Mouse (Mus musculus): ENCODE measurements around the gene Tmem130.

The Tmem130 gene

DNA sequence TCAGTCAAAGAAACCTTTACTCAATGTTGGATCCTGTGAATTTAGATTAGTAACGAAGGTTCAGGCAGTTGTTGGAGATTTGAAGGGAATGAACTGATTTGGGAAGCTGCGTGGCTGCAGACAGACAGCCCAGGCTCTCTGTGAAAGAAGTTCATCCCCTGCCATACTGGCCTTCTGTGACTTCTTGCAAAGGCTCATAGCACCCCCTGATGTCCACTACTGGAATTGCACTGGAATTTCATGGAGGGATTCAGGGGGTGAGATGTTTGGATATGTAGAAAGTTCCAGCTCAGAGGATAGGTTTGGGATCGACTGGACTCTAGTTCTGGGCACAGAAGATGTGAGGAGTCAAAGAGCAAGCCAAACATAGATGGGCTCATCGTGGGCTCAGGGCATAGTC lies 27.7 kb downstream of the Tmem130 start:
- WGBS, result 26% methylated on average over 4 of the region's 4 CpGs

DNA sequence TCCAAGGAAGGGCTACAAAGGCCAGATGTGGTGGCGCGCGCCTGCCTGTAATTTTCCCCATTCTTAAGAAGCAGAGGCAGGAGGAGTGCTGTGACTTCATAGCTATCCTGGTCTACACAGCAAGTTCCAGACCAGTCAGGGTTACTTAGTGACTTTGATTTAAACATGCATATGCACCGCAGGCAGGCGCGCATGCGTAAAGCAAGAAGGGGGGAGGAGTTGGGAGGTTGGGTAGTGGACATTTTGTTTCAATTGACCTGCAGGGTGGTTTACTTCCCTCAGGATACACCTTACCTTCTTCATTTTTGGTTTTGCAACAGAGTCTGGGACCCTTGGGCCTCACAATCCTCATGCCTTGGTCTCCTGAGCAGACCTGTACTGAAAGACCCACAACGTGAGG lies 32.4 kb downstream of the Tmem130 start:
- 82% methylated on average over 8 of the region's 8 CpGs for WGBS

DNA sequence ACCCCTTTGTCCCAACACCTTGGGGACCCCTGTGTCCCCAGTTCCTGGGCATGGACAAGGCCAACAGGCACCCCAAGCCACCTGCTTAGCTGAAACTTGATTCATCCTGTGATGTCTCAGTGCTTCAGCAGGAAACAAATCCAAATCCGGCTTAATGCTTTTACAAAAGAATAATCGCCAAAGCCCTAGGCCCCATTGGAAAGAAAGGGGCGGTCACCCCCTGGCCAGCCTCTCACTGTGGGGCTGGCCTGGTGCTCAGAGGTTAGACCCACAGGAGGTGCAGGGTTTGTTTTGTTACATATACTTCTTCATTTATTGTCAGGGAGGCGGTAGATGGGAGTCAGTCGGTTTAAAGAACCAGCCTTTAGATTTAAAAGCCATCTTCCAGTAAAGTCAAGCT lies 33.4 kb downstream of the Tmem130 start:
- WGBS, result 54% methylated on average over 5 of the region's 5 CpGs

DNA sequence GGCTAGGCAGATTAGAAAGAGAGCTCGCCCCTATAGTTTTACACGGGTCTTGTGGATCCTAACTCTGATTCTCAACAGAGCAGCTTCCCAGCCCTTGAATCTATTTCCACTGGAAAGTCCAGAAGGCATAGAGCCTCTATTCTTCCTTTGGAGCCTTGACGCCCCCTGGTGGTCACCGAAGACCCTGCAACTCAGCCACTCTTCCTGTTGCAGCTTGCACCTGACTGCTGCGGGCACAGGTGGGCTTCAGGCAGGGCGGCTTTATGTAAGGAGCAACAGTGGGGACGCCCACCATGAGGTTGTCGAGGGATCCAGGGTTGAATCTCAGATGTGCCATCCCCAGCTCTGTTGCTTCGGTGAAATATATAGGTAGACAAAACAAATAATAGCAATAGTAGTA lies 34.5 kb downstream of the Tmem130 start:
- 8% methylated on average over 9 of the region's 9 CpGs for WGBS

GRCm38 (mm10) chr5:144725554-144725953 lies 36.1 kb downstream of the Tmem130 start:
- 87% methylated on average over 3 of the region's 3 CpGs for WGBS

DNA sequence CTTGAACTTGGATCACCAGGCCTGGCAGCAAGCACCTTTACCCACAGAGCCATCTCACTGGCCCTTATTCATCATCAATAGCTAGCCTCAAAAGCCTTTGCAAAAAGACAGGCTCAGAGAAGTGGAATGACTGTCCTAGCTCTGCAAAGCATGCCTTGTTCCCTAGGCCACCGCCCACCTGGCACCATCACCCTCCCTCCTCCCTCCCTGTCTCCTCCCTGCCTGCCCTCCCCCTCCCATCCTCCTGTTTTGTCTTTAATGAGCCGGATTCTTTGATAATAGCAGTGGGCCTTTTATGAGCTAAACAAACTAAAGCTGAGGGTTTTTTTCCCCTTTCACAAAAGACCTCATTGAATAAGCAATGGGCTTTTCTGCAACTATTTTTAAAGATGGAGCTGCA lies 36.7 kb downstream of the Tmem130 start:
- 45% methylated on average over 2 of the region's 2 CpGs for WGBS

- 49% methylated on average over 4 of the region's 4 CpGs for WGBS
These were observed 41.3 kb downstream of the Tmem130 start for GRCm38 (mm10) chr5:144720281-144720680.

DNA sequence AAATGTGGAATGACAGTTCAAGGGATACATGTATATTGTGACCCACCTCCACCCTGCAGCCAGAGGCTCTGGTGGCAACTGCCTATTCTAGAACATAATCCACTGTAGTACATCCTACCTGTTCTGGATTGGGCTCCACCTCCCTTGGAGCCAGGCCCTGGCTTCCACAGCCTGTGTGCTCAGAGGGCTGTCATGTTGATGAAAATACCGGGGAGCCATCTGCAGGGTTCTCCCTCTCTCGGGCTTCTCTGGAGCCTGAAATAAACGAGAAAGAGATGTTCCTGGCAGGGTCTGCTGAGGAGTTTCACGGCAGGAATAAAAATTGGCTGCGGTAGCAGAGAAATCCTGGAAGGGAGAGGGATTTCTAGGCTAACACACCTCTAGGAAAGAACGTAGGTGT lies 41.8 kb downstream of the Tmem130 start:
- WGBS, result 23% methylated on average over 6 of the region's 6 CpGs

- WGBS, result 60% methylated on average over 6 of the region's 6 CpGs
These were observed 44.4 kb downstream of the Tmem130 start for GRCm38 (mm10) chr5:144717186-144717585.

DNA sequence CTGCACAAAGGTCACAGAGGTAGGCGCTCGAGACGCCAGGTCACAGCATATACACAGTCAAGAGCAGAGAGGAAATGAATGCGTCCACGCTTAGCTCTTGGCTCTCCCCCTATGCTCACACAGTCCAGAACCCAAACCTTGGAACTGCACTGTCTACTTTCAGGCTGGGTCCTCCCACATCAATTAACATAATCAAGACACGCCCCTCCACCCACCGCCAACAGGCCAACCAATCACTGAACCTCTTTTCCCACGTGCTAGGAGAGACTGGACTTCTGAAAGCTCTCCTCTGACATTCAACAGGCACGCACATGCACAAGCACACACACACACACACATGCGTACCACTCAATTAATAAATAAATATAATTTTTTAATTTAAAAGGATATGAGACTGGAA lies 48.2 kb downstream of the Tmem130 start:
- WGBS, result 95% methylated on average over 10 of the region's 10 CpGs

DNA sequence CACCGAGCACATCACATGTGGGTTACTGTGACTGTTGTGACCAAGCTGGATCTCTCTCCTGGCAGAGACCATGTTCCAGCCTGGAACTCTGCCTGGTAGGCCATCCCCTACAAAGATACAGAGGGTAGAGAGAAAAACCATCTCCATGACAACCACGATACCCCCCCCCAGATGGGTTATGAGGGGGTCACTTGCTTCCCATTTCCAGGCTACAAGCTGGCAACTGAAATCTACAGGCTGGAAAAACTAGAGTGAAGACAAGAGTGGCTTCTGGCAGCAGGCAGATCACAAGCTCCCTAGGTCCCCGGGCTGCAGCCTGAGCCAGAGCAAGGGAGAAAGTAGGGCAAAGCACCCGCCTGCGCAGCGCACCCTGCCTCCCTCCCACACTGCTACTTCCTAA lies 54.0 kb downstream of the Tmem130 start:
- WGBS, result 24% methylated on average over 6 of the region's 6 CpGs

DNA sequence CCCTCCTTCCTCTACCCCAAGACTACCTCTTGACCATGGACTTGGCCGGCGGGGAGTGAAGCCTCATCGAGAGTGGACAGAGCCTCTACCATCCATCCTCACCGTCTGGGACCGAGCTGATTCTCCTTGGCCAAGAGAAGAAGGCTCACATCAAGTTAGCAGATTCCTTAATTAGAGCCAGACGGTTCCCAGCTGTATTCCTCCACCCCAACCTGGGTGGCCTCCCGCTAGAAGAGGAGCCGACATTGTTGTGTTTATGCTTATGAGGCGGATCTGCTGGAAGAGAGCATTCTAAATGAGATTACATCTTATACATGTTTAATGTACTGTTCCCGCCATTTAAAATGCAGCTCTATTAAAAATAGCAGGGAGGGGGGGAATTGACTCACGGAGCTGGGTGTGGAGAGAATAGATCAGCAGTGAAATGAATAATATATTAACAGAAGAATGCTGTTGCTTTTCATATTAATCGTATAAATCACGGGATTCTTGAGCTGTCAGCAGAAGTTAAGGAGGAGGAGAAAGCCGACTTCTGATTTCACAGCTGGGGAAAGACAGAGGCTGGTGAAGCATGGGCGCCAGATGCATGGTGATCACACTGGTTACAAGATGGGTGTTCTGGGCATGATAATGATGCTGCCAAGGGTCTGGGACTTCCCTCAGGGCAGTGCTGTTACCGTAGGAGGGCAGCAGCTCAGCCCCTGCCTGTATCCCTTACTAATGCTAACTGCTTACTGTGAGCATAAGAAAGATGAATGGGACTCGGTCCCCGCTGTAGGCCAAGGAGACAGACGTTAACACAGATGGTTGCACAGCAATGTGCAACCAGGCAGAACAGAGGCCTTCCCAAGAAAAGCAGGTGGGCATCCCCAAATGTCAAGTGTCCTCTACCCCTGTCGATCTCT lies 57.9 kb downstream of the Tmem130 start:
- WGBS, result 32% methylated on average over 20 of the region's 20 CpGs

DNA sequence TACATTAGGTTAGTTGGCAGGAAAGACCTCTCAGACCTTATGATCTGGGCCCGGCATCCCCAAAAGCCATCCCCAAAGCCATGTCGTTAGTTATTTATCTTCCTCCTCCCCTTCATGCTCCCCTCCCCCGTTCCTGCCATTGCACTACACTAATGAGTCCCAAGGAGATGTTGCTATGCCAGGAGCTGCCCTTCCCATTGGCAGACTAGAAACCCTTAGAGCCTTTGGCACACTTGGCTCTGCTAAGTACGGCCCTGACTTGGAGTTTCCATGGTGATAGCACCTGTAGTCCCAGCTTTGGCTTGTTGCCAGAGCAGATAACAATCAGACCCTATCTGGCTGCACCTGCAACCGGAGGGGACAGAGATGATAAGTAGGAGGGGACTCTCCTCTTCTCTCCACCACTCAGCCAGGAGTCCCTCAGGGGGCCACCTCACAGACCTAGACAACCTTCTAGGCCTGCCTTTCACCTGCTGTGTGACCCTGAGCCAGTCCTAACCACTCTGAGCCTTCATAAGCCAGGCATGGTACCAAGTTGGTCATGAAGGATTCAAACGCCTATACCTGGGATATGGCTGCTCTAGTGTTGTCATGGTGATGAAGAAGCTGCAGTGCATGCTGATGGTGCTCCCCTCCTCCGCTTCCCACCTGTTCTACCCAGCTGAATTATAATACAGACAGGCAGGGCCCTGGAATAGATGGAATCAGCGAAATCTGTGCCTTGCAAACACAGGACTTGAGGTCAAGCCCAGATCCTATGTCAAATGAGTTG lies 66.1 kb downstream of the Tmem130 start:
- WGBS, result 57% methylated on average over 8 of the region's 8 CpGs

DNA sequence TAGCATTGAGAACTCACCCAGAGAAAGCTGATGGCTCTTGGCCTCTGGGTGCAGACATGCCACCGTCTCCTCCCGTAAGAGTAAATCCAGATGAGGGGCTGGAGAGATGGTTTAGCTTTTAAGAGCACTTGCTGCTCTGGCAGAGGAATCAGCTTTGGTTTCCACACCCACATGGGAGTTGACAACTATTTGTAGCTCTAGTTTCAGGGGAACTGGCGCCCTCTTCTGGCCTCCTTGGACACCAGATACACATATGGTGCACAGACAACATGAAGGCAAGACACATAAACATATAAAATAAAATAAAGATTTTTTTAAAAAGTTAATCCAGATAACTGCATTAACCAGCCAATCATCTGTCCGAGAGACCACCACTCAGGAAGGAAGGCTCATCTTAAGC lies 67.5 kb downstream of the Tmem130 start:
- WGBS, result 81% methylated on average over 4 of the region's 4 CpGs

DNA sequence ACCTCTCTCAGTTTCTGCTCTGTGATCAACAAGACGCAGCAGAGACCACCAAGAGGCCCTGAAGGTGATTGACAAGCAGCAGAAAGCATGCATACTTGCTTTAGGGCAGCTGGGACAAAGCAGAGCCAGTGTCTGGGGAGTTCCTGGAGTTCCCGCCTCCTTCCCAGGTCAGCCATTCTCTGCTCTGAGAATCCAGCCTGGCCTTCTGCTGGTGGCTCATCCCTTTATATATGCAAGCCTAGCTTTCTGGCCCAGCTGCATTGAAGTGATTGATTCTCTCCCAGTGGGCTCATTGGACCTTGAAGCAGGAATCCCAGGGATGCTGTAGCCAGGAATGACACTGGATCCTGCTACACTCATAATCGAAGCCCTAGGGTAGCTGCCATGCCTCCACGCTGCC lies 70.2 kb downstream of the Tmem130 start:
- WGBS, result 86% methylated on average over 4 of the region's 4 CpGs

GRCm38 (mm10) chr5:144688371-144688770 lies 73.2 kb downstream of the Tmem130 start:
- WGBS, result 43% methylated on average over 4 of the region's 4 CpGs
